Mouse (Mus musculus): ENCODE data around the gene Rab44.

DNA sequence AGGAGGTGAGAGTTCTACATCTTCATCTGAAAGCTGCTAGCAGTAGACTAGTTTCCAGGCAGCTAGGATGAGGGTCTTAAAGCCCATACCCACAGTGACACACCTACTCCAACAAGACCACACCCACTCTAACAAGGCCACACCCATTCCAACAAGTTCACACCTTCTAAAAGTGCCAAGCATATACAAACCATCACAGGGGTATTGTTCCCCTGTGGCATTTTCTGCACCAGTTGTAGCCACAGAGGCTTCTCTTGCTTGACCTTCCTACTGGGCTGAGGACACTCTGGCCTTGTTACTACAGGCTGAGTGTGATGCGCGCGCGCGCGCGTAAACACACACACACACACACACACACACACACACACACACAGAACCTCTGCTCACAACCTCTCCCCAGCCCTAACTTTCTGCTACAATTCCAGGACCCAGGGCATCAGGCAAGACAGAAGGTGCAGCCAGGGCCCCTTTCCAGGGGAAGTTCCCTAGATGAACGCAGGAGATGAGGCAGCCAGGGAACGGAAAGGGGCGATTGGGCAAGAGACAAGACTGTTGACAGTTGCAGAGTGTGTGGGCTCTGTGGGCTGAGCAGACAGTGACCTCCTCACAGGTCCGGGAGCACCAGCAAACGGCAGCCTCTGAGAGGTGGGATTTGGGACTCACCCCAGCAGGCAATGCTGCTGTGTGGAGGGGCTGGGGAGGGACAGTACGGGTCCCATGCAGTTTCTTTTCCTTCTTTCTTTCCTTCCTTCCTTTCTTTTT is at the start of gene Rab44:
- TF ChIP-seq GATA1 (IDR thresholded peaks at IDR 0.05; ENCODE audit: borderline replicate concordance, low read length) (no peak), FLI1 (IDR thresholded peaks at IDR 0.05; ENCODE audit: low read length) (no peak)
